Mouse (Mus musculus): Measurements from ENCODE around the gene Aqp7. TPM values are rescaled to one million over a fixed set of nuclear protein-coding genes. Genes with fewer than 3 reads are reported as not detected.

Aqp7 gene
- polyA plus RNA-seq, 1 experiment from 2014 or later = 0.35 TPM

DNA sequence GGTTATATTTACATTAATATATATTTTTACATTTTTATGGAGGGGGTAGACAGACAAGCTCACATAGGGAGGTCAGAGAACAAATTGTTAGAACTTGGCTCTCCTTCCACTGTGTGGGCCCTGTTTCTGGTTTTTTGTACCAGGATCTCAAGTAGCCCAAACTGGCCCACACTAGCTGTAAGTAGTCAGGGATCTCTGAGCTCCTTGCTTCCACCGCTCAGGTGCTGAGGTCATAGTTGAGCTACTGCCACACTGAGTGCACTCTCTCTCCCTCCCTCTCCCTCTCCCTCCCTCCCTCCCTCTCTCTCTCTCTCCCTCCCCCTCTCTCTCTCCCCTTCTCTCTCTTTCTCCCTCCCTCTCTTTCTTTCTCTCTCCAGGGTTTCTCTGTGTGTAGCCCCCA, 8.3 kb upstream of the Aqp7 start:
- Histone ChIP-seq H3K9ac (no peak overlapping the region), H3K9me3 (no peaks in the 10 kb centered on the region), H3K4me2 (replicated peaks) (no peak overlapping the region), H3K27me3 (replicated peaks) (no peaks in the 10 kb centered on the region; the same call in 1 of the 2 replicates), H3K36me3 (no peaks in the 10 kb centered on the region), H3K4me3 (replicated peaks) (no peak overlapping the region), H3K4me1 (replicated peaks) (peaks cover 10% of the 10 kb centered on the region; the same call in 1 of the 2 replicates), H3K27ac (no peak overlapping the region)
- 50% methylated on average over 1 of the region's 1 CpGs for WGBS
- 0 out of 2 replicates have a peak, but pooled peaks have one; percentile 43 for ATAC-seq

- Histone ChIP-seq H3K9me3 (no peaks in the 10 kb centered on the region), H3K4me3 (replicated peaks) (no peak overlapping the region), H3K9ac (no peak overlapping the region), H3K4me2 (replicated peaks) (peak overlapping the region; percentile 18; the same call in 1 of the 2 replicates), H3K36me3 (no peaks in the 10 kb centered on the region), H3K27me3 (replicated peaks) (no peaks in the 10 kb centered on the region), H3K4me1 (replicated peaks) (peaks cover 13% of the 10 kb centered on the region; the same call in 1 of the 2 replicates), H3K27ac (no peak overlapping the region)
- 49% methylated on average over 13 of the region's 13 CpGs for WGBS
- ATAC-seq = peak; percentile 48
Observed at GRCm38 (mm10) chr4:41055111-41055510, 7.2 kb upstream of the Aqp7 start.

DNA sequence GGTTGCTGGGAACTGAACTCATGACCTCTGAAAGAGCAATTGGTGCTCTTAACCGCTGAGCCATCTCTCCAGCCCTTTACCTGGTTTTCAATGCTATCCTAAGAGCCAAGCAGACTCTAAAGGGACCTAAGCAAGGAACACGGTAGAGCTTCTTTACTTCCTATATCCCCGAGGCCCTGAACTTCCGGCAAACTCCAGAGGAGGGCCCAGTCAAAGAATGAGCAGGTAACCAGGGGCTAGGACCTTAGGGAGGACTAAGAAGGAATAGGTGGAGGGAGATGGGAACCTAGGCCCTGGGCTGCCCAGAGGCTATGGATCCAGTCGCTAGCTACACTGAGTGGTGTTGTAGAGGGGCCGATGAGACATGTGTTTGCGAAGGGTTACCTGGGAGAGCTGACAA, 3.8 kb upstream of the Aqp7 start:
- no peak overlapping the region for H3K27ac ChIP-seq
- no peak overlapping the region for H3K9ac ChIP-seq
- no peak overlapping the region for H3K4me2 ChIP-seq (replicated peaks)
- WGBS = 80% methylated on average over 7 of the region's 7 CpGs
- H3K4me3 ChIP-seq (replicated peaks) = no peak overlapping the region
- H3K4me1 ChIP-seq (replicated peaks) = peaks cover 11% of the 10 kb centered on the region; the same call in 1 of the 2 replicates
- no peaks in the 10 kb centered on the region for H3K36me3 ChIP-seq
- no peaks in the 10 kb centered on the region for H3K27me3 ChIP-seq (replicated peaks)
- H3K9me3 ChIP-seq = no peaks in the 10 kb centered on the region
- no peak for ATAC-seq

- Histone ChIP-seq H3K9me3 (no peaks in the 10 kb centered on the region), H3K4me1 (replicated peaks) (peaks cover 8% of the 10 kb centered on the region; the same call in 1 of the 2 replicates), H3K4me2 (replicated peaks) (peak overlapping the region; percentile 47), H3K36me3 (no peaks in the 10 kb centered on the region), H3K27ac (no peak overlapping the region), H3K9ac (no peak overlapping the region), H3K27me3 (replicated peaks) (no peaks in the 10 kb centered on the region), H3K4me3 (replicated peaks) (no peak overlapping the region)
- peak; percentile 70 for ATAC-seq
- 35% methylated on average over 16 of the region's 16 CpGs for WGBS
Observed at GRCm38 (mm10) chr4:41050726-41051675, 3.1 kb upstream of the Aqp7 start.

- no peak for ATAC-seq
- 37% methylated on average over 2 of the region's 2 CpGs for WGBS
- Histone ChIP-seq H3K9ac (no peak overlapping the region), H3K4me2 (replicated peaks) (no peak overlapping the region), H3K9me3 (no peaks in the 10 kb centered on the region), H3K27me3 (replicated peaks) (no peaks in the 10 kb centered on the region), H3K36me3 (no peaks in the 10 kb centered on the region), H3K27ac (no peak overlapping the region), H3K4me3 (replicated peaks) (no peak overlapping the region), H3K4me1 (replicated peaks) (0 out of 2 replicates have a peak, but pooled peaks cover 7% of the 10 kb centered on the region)
Observed at GRCm38 (mm10) chr4:41048926-41049325, 987 bp upstream of the Aqp7 start.

- WGBS = 82% methylated on average over 13 of the region's 13 CpGs
- no peak overlapping the region for H3K4me2 ChIP-seq (replicated peaks)
- no peaks in the 10 kb centered on the region for H3K36me3 ChIP-seq
- H3K27me3 ChIP-seq (replicated peaks) = no peaks in the 10 kb centered on the region
- no peak overlapping the region for H3K4me3 ChIP-seq (replicated peaks)
- H3K9me3 ChIP-seq = no peaks in the 10 kb centered on the region
- H3K9ac ChIP-seq = no peak overlapping the region
- ATAC-seq = no peak
- 0 out of 2 replicates have a peak, but pooled peaks cover 7% of the 10 kb centered on the region for H3K4me1 ChIP-seq (replicated peaks)
- H3K27ac ChIP-seq = no peak overlapping the region
Observed at GRCm38 (mm10) chr4:41046254-41046795, 1.6 kb downstream of the Aqp7 start.

DNA sequence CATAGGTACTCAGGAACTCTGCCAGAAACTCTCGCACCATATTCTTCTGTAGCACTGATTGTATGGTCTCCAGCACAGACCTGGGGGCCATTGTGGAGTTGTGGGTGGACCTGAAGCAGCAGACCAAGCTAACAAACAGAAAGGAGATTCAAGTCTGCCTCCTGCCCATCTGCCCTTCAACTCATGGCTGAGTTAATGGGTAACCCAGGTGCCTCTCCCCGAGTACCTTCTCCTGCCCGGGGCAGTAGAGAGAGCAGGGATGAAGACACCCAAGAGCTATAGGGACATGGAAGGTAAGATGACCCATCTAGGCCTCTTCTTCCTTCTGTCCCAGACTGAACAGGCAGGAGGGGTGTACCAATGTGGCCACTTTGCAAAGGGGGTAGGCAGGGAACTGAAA, 2.7 kb downstream of the Aqp7 start:
- Histone ChIP-seq H3K4me3 (replicated peaks) (no peak overlapping the region), H3K4me1 (replicated peaks) (0 out of 2 replicates have a peak, but pooled peaks cover 4% of the 10 kb centered on the region), H3K9ac (no peak overlapping the region), H3K27ac (no peak overlapping the region), H3K27me3 (replicated peaks) (no peaks in the 10 kb centered on the region), H3K36me3 (no peaks in the 10 kb centered on the region), H3K4me2 (replicated peaks) (no peak overlapping the region), H3K9me3 (no peaks in the 10 kb centered on the region)
- WGBS = 59% methylated on average over 3 of the region's 3 CpGs
- ATAC-seq = peak; percentile 79

GRCm38 (mm10) chr4:41043961-41044360, 4.0 kb downstream of the Aqp7 start:
- WGBS = 80% methylated on average over 5 of the region's 5 CpGs
- 0 out of 2 replicates have a peak, but pooled peaks cover 4% of the 10 kb centered on the region for H3K4me1 ChIP-seq (replicated peaks)
- H3K9me3 ChIP-seq = no peaks in the 10 kb centered on the region
- H3K4me2 ChIP-seq (replicated peaks) = no peak overlapping the region
- H3K27me3 ChIP-seq (replicated peaks) = no peaks in the 10 kb centered on the region
- H3K9ac ChIP-seq = no peak overlapping the region
- no peak overlapping the region for H3K4me3 ChIP-seq (replicated peaks)
- 0 out of 2 replicates have a peak, but pooled peaks have one; percentile 13 for ATAC-seq
- no peaks in the 10 kb centered on the region for H3K36me3 ChIP-seq
- H3K27ac ChIP-seq = no peak overlapping the region

- Histone ChIP-seq H3K27me3 (replicated peaks) (no peaks in the 10 kb centered on the region), H3K36me3 (no peaks in the 10 kb centered on the region), H3K9ac (no peak overlapping the region), H3K4me3 (replicated peaks) (no peak overlapping the region), H3K27ac (no peak overlapping the region), H3K4me2 (replicated peaks) (no peak overlapping the region), H3K4me1 (replicated peaks) (0 out of 2 replicates have a peak, but pooled peaks cover 4% of the 10 kb centered on the region), H3K9me3 (no peaks in the 10 kb centered on the region)
- 52% methylated on average over 12 of the region's 12 CpGs for WGBS
- peak; percentile 46; the same call in 1 of the 2 replicates for ATAC-seq
Observed at GRCm38 (mm10) chr4:41042880-41043279, 5.1 kb downstream of the Aqp7 start.

- no peak overlapping the region for H3K27ac ChIP-seq
Observed at GRCm38 (mm10) chr4:41040983-41041382, 7.0 kb downstream of the Aqp7 start.

DNA sequence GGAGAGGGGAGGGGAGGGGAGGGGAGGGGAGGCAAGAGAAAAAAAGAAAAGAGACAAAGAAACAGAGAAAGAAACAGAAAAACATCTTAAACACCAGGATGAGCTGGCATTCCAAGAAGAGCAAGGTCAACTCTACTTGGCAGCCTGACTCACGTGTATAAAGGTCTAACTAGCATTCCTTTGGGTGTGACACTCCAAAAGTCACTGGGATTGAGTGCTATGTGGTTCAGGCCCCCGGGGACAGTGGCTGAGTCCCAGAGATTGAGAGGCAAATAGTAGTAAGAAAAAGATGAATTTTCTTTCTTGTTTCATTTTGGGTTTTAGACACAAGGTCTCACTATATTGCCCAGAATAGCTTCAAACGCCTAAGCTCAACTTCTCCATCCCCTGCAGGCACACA, 10.0 kb downstream of the Aqp7 start:
- H3K36me3 ChIP-seq = no peaks in the 10 kb centered on the region
- no peaks in the 10 kb centered on the region for H3K9me3 ChIP-seq
- no peak overlapping the region for H3K4me2 ChIP-seq (replicated peaks)
- no peaks in the 10 kb centered on the region for H3K4me1 ChIP-seq (replicated peaks)
- no peaks in the 10 kb centered on the region for H3K27me3 ChIP-seq (replicated peaks)
- ATAC-seq = no peak
- 59% methylated on average over 3 of the region's 3 CpGs for WGBS
- no peak overlapping the region for H3K4me3 ChIP-seq (replicated peaks)
- no peak overlapping the region for H3K27ac ChIP-seq
- H3K9ac ChIP-seq = no peak overlapping the region

More at GRCm38 (mm10) chr4:41040983-41041382, 7.0 kb downstream of the Aqp7 start:
- 0 out of 2 replicates have a peak, but pooled peaks cover 4% of the 10 kb centered on the region for H3K4me1 ChIP-seq (replicated peaks)
- H3K4me2 ChIP-seq (replicated peaks) = no peak overlapping the region
- ATAC-seq = no peak
- no peaks in the 10 kb centered on the region for H3K9me3 ChIP-seq
- 51% methylated on average over 7 of the region's 7 CpGs for WGBS
- no peak overlapping the region for H3K4me3 ChIP-seq (replicated peaks)
- no peaks in the 10 kb centered on the region for H3K27me3 ChIP-seq (replicated peaks)
- H3K9ac ChIP-seq = no peak overlapping the region
- no peaks in the 10 kb centered on the region for H3K36me3 ChIP-seq

GRCm38 (mm10) chr4:41031242-41031641, 16.7 kb downstream of the Aqp7 start:
- no peaks in the 10 kb centered on the region for H3K9me3 ChIP-seq
- no peaks in the 10 kb centered on the region for H3K27me3 ChIP-seq (replicated peaks)
- ATAC-seq = no peak
- H3K4me2 ChIP-seq (replicated peaks) = no peak overlapping the region
- H3K4me1 ChIP-seq (replicated peaks) = no peaks in the 10 kb centered on the region
- no peak overlapping the region for H3K4me3 ChIP-seq (replicated peaks)
- no peak overlapping the region for H3K9ac ChIP-seq
- 79% methylated on average over 3 of the region's 3 CpGs for WGBS
- no peak overlapping the region for H3K27ac ChIP-seq
- 0 out of 2 replicates have a peak, but pooled peaks cover 2% of the 10 kb centered on the region for H3K36me3 ChIP-seq

Measured in intestine, embryonic 15.5 days (tissue).